Mouse (Mus musculus): ENCODE measurements around the gene Mypn.

Mypn gene

GRCm38 (mm10) chr10:63155668-63156350, 47.9 kb downstream of the Mypn start:
- DNase-seq (ENCODE audit: low spot score): no peak

- no peak for DNase-seq (ENCODE audit: low spot score)
These were observed 49.0 kb downstream of the Mypn start for GRCm38 (mm10) chr10:63154726-63155125.

- DNase-seq (ENCODE audit: low spot score): no peak
These were observed 49.5 kb downstream of the Mypn start for GRCm38 (mm10) chr10:63154226-63154625.

- peak; percentile 68 for DNase-seq (ENCODE audit: low spot score)
These were observed 50.2 kb downstream of the Mypn start for GRCm38 (mm10) chr10:63153563-63153962.

- no peak for DNase-seq (ENCODE audit: low spot score)
These were observed 51.4 kb downstream of the Mypn start for GRCm38 (mm10) chr10:63152358-63152757.

- DNase-seq (ENCODE audit: low spot score): no peak
These were observed 61.1 kb downstream of the Mypn start for GRCm38 (mm10) chr10:63142660-63143059.

- no peak for DNase-seq (ENCODE audit: low spot score)
These were observed 67.3 kb downstream of the Mypn start for GRCm38 (mm10) chr10:63136436-63136835.

- DNase-seq (ENCODE audit: low spot score): no peak
These were observed 68.1 kb downstream of the Mypn start for GRCm38 (mm10) chr10:63135680-63136079.

GRCm38 (mm10) chr10:63133326-63133725, 70.4 kb downstream of the Mypn start:
- no peak for DNase-seq (ENCODE audit: low spot score)

- no peak for DNase-seq (ENCODE audit: low spot score)
These were observed 71.4 kb downstream of the Mypn start for GRCm38 (mm10) chr10:63132356-63132755.

- no peak for DNase-seq (ENCODE audit: low spot score)
These were observed 73.3 kb downstream of the Mypn start for GRCm38 (mm10) chr10:63130500-63130899.

- DNase-seq (ENCODE audit: low spot score): no peak
These were observed 75.5 kb downstream of the Mypn start for GRCm38 (mm10) chr10:63128256-63128655.

GRCm38 (mm10) chr10:63127156-63127555, 76.6 kb downstream of the Mypn start:
- DNase-seq (ENCODE audit: low spot score): no peak

- no peak for DNase-seq (ENCODE audit: low spot score)
These were observed 77.6 kb downstream of the Mypn start for GRCm38 (mm10) chr10:63126116-63126515.

- no peak for DNase-seq (ENCODE audit: low spot score)
These were observed 78.4 kb downstream of the Mypn start for GRCm38 (mm10) chr10:63125343-63125742.

- no peak for DNase-seq (ENCODE audit: low spot score)
These were observed 79.7 kb downstream of the Mypn start for GRCm38 (mm10) chr10:63124016-63124415.

- DNase-seq (ENCODE audit: low spot score): no peak
These were observed 80.6 kb downstream of the Mypn start for GRCm38 (mm10) chr10:63123141-63123540.

- DNase-seq (ENCODE audit: low spot score): no peak
These were observed 81.2 kb downstream of the Mypn start for GRCm38 (mm10) chr10:63122516-63122915.

GRCm38 (mm10) chr10:63121961-63122360, 81.8 kb downstream of the Mypn start:
- DNase-seq (ENCODE audit: low spot score): no peak

- DNase-seq (ENCODE audit: low spot score): no peak
These were observed 83.8 kb downstream of the Mypn start for GRCm38 (mm10) chr10:63119916-63120315.

GRCm38 (mm10) chr10:63117583-63117982, 86.2 kb downstream of the Mypn start:
- DNase-seq (ENCODE audit: low spot score): no peak

- DNase-seq (ENCODE audit: low spot score): no peak
These were observed 87.4 kb downstream of the Mypn start for GRCm38 (mm10) chr10:63116376-63116775.

GRCm38 (mm10) chr10:63115881-63116280, 87.9 kb downstream of the Mypn start:
- DNase-seq (ENCODE audit: low spot score): no peak

- DNase-seq (ENCODE audit: low spot score): no peak
These were observed 89.9 kb downstream of the Mypn start for GRCm38 (mm10) chr10:63113716-63114360.

Data from T-cell, adult 2 months (primary cell).